Mouse (Mus musculus): ENCODE results near the gene Tspan1. TPM values are rescaled to one million over a fixed set of nuclear protein-coding genes. Genes with fewer than 3 reads are reported as not detected.
A peak's percentile ranks its signal among the peaks of the same experiment; 100 is the strongest.

Gene Tspan1
- polyA plus RNA-seq, 1 experiment, result 34.8 TPM

GRCm38 (mm10) chr4:116175711-116176542 lies 8.5 kb upstream of the Tspan1 start:
- TF ChIP-seq CTCF (IDR thresholded peaks at IDR 0.05; ENCODE audit: extremely low read depth, insufficient read length, insufficient replicate concordance, low read depth, low read length), result no peak
- WGBS, result 43% methylated on average over 7 of the region's 7 CpGs
- peak overlapping the region; percentile 43 for H3K27ac ChIP-seq (ENCODE audit: insufficient read depth, low read depth, low read length)
- peaks cover 30% of the 10 kb centered on the region for H3K4me1 ChIP-seq (ENCODE audit: control insufficient read depth, insufficient read depth, insufficient read length, low read length)
- no peaks in the 10 kb centered on the region for H3K27me3 ChIP-seq (ENCODE audit: control insufficient read depth, insufficient read depth, low read length)
- H3K4me3 ChIP-seq (ENCODE audit: low read depth, low read length), result no peak overlapping the region
- H3K36me3 ChIP-seq (ENCODE audit: control insufficient read depth, insufficient read depth, low read length), result no peaks in the 10 kb centered on the region

- TF ChIP-seq CTCF (IDR thresholded peaks at IDR 0.05; ENCODE audit: extremely low read depth, insufficient read length, insufficient replicate concordance, low read depth, low read length), result no peak
- no peak for TF ChIP-seq POLR2A (IDR thresholded peaks at IDR 0.05; ENCODE audit: low read depth, low read length)
- no peak overlapping the region for H3K27ac ChIP-seq (ENCODE audit: insufficient read depth, low read depth, low read length)
- H3K4me1 ChIP-seq (ENCODE audit: control insufficient read depth, insufficient read depth, insufficient read length, low read length), result peaks cover 33% of the 10 kb centered on the region
- no peak overlapping the region for H3K4me3 ChIP-seq (ENCODE audit: low read depth, low read length)
- no peaks in the 10 kb centered on the region for H3K27me3 ChIP-seq (ENCODE audit: control insufficient read depth, insufficient read depth, low read length)
- no peaks in the 10 kb centered on the region for H3K36me3 ChIP-seq (ENCODE audit: control insufficient read depth, insufficient read depth, low read length)
Measured at GRCm38 (mm10) chr4:116175136-116175535, 7.7 kb upstream of the Tspan1 start.

GRCm38 (mm10) chr4:116174466-116175116 lies 7.2 kb upstream of the Tspan1 start:
- Histone ChIP-seq H3K27ac (ENCODE audit: insufficient read depth, low read depth, low read length) (no peak overlapping the region), H3K27me3 (ENCODE audit: control insufficient read depth, insufficient read depth, low read length) (no peaks in the 10 kb centered on the region), H3K4me3 (ENCODE audit: low read depth, low read length) (no peak overlapping the region), H3K4me1 (ENCODE audit: control insufficient read depth, insufficient read depth, insufficient read length, low read length) (peaks cover 33% of the 10 kb centered on the region), H3K36me3 (ENCODE audit: control insufficient read depth, insufficient read depth, low read length) (no peaks in the 10 kb centered on the region)
- TF ChIP-seq POLR2A (IDR thresholded peaks at IDR 0.05; ENCODE audit: low read depth, low read length), result no peak
- no peak for TF ChIP-seq CTCF (IDR thresholded peaks at IDR 0.05; ENCODE audit: extremely low read depth, insufficient read length, insufficient replicate concordance, low read depth, low read length)
- WGBS, result 23% methylated on average over 6 of the region's 6 CpGs

- H3K4me1 ChIP-seq (ENCODE audit: control insufficient read depth, insufficient read depth, insufficient read length, low read length), result peaks cover 33% of the 10 kb centered on the region
- H3K36me3 ChIP-seq (ENCODE audit: control insufficient read depth, insufficient read depth, low read length), result no peaks in the 10 kb centered on the region
- H3K27me3 ChIP-seq (ENCODE audit: control insufficient read depth, insufficient read depth, low read length), result no peaks in the 10 kb centered on the region
- no peak overlapping the region for H3K4me3 ChIP-seq (ENCODE audit: low read depth, low read length)
- TF ChIP-seq POLR2A (IDR thresholded peaks at IDR 0.05; ENCODE audit: low read depth, low read length) (no peak), CTCF (IDR thresholded peaks at IDR 0.05; ENCODE audit: extremely low read depth, insufficient read length, insufficient replicate concordance, low read depth, low read length) (no peak)
- WGBS, result 93% methylated on average over 4 of the region's 4 CpGs
- H3K27ac ChIP-seq (ENCODE audit: insufficient read depth, low read depth, low read length), result no peak overlapping the region
Measured at GRCm38 (mm10) chr4:116173752-116174151, 6.4 kb upstream of the Tspan1 start.

GRCm38 (mm10) chr4:116173072-116173471 lies 5.7 kb upstream of the Tspan1 start, which contains the start of the genes 1700042G07Rik and Gm49337:
Gene 1700042G07Rik, plus strand, starts transcription at chr4:116173372.
Gene Gm49337, plus strand, starts transcription at chr4:116173384.
- 88% methylated on average over 6 of the region's 6 CpGs for WGBS
- Histone ChIP-seq H3K36me3 (ENCODE audit: control insufficient read depth, insufficient read depth, low read length) (no peaks in the 10 kb centered on the region), H3K4me3 (ENCODE audit: low read depth, low read length) (no peak within 1 kb of the TSS), H3K27ac (ENCODE audit: insufficient read depth, low read depth, low read length) (no peak within 1 kb of the TSS), H3K27me3 (ENCODE audit: control insufficient read depth, insufficient read depth, low read length) (no peaks in the 10 kb centered on the region), H3K4me1 (ENCODE audit: control insufficient read depth, insufficient read depth, insufficient read length, low read length) (peaks cover 32% of the 10 kb centered on the region)
- TF ChIP-seq POLR2A (IDR thresholded peaks at IDR 0.05; ENCODE audit: low read depth, low read length), result no peak
- TF ChIP-seq CTCF (IDR thresholded peaks at IDR 0.05; ENCODE audit: extremely low read depth, insufficient read length, insufficient replicate concordance, low read depth, low read length), result no peak

GRCm38 (mm10) chr4:116169353-116169672 lies 1.9 kb upstream of the Tspan1 start:
- H3K4me1 ChIP-seq (ENCODE audit: control insufficient read depth, insufficient read depth, insufficient read length, low read length), result peaks cover 22% of the 10 kb centered on the region; the same call in 1 of the 2 replicates
- no peak overlapping the region for H3K4me3 ChIP-seq (ENCODE audit: low read depth, low read length)
- TF ChIP-seq CTCF (IDR thresholded peaks at IDR 0.05; ENCODE audit: extremely low read depth, insufficient read length, insufficient replicate concordance, low read depth, low read length) (no peak), POLR2A (IDR thresholded peaks at IDR 0.05; ENCODE audit: low read depth, low read length) (no peak)
- WGBS, result 81% methylated on average over 3 of the region's 3 CpGs
- no peaks in the 10 kb centered on the region for H3K27me3 ChIP-seq (ENCODE audit: control insufficient read depth, insufficient read depth, low read length)
- H3K36me3 ChIP-seq (ENCODE audit: control insufficient read depth, insufficient read depth, low read length), result no peaks in the 10 kb centered on the region
- no peak overlapping the region for H3K27ac ChIP-seq (ENCODE audit: insufficient read depth, low read depth, low read length)

- Histone ChIP-seq H3K4me3 (ENCODE audit: low read depth, low read length) (no peak overlapping the region), H3K27ac (ENCODE audit: insufficient read depth, low read depth, low read length) (no peak overlapping the region), H3K4me1 (ENCODE audit: control insufficient read depth, insufficient read depth, insufficient read length, low read length) (peaks cover 22% of the 10 kb centered on the region; the same call in 1 of the 2 replicates), H3K36me3 (ENCODE audit: control insufficient read depth, insufficient read depth, low read length) (no peaks in the 10 kb centered on the region), H3K27me3 (ENCODE audit: control insufficient read depth, insufficient read depth, low read length) (no peaks in the 10 kb centered on the region)
- TF ChIP-seq POLR2A (IDR thresholded peaks at IDR 0.05; ENCODE audit: low read depth, low read length), result no peak
- peak; percentile 47; the same call in 1 of the 2 replicates for TF ChIP-seq CTCF (IDR thresholded peaks at IDR 0.05; ENCODE audit: extremely low read depth, insufficient read length, insufficient replicate concordance, low read depth, low read length)
- 74% methylated on average over 7 of the region's 8 CpGs for WGBS
Measured at GRCm38 (mm10) chr4:116168617-116169352, 1.4 kb upstream of the Tspan1 start.

All from small intestine, adult 2 months (tissue).